Mouse (Mus musculus): ENCODE measurements at regions not wholly inside any gene's neighbourhood (a gene's known extent, or its start where the extent isn't known, plus 50 kb on each side); places are given as distances from the start of the nearest gene placed in this dataset.

DNA sequence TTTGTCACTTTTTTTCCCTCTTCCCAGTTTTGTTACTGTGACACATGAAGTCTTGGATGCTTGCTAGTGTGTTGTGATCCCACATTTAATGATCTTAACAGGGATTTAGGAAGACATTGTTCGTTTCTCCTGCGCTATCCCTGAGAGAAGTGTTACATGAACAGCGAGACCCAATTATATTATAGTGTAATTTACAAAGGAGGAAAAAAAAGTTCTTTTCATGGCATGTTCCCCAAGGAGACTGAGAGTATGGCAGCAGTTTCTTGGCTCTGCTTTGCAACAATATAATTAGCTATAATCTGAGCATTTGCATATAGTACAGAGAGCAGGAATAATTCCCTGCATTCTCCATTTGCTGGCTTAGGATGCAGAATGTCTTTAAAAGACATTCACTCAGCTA is 168.6 kb downstream of the Insc start:
- ATAC-seq (ENCODE audit: low read depth) = no peak
- WGBS = 90% methylated on average over 3 of the region's 3 CpGs
- Histone ChIP-seq H3K27me3 (ENCODE audit: control insufficient read depth, insufficient read depth, low read depth, low read length) (no peaks in the 10 kb centered on the region), H3K36me3 (ENCODE audit: control insufficient read depth, insufficient read depth, low read length) (no peaks in the 10 kb centered on the region), H3K4me2 (ENCODE audit: low read depth, low read length) (no peak overlapping the region), H3K4me3 (ENCODE audit: low read length) (no peak overlapping the region), H3K9me3 (ENCODE audit: control insufficient read depth, low read length) (no peaks in the 10 kb centered on the region), H3K4me1 (replicated peaks; ENCODE audit: control insufficient read depth, insufficient read depth, low read length) (no peaks in the 10 kb centered on the region), H3K27ac (ENCODE audit: low read length) (no peak overlapping the region), H3K9ac (ENCODE audit: low read length) (no peak overlapping the region)

DNA sequence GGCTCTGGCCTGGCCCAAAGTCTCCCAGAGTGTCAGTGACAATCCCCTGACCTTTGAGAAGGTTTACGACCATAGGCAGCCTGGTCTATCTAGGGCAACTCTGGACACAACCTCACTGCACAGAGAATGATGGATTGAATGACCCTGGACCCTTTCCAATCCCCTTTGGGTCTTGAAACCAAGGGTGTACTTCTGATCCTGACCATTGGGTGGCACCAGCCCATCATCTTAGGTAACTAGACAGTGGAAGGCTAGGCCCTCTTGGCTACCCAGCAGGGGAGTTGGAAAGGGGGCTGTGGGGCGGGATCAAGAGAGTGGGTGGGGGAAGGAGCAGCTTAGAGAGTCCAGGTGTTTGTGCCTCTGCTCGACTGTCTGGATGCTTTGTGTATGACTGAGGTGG is 178.7 kb downstream of the Insc start:
- Histone ChIP-seq H3K27ac (ENCODE audit: low read length) (no peak overlapping the region), H3K4me1 (replicated peaks; ENCODE audit: control insufficient read depth, insufficient read depth, low read length) (no peaks in the 10 kb centered on the region), H3K36me3 (ENCODE audit: control insufficient read depth, insufficient read depth, low read length) (no peaks in the 10 kb centered on the region), H3K4me3 (ENCODE audit: low read length) (no peak overlapping the region), H3K4me2 (ENCODE audit: low read depth, low read length) (no peak overlapping the region), H3K9me3 (ENCODE audit: control insufficient read depth, low read length) (no peaks in the 10 kb centered on the region), H3K27me3 (ENCODE audit: control insufficient read depth, insufficient read depth, low read depth, low read length) (no peaks in the 10 kb centered on the region), H3K9ac (ENCODE audit: low read length) (no peak overlapping the region)
- WGBS = 6% methylated on average over 3 of the region's 3 CpGs
- peak; percentile 71 for ATAC-seq (ENCODE audit: low read depth)

DNA sequence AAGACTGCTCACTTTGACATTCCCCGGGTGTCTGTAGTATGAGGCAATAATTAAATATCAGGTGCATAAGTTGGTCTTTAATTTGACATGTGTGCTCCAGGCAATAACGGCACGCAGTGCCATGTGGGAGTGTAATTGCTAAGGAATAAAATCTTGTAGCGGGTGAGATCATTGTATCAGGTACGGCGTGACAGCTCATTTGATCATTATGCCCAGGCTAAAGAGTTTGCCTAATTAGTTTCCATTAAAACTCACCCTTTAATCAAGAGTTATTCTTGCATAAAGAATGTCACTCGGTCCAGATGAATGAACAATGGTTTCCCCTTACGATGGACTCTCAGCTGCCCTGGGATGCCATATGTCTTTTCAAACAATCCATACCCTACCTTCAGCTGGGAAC is 190.4 kb downstream of the Insc start:
- whole genome bisulfite sequencing = 88% methylated on average over 8 of the region's 8 CpGs
- no peak overlapping the region for H3K4me2 ChIP-seq (ENCODE audit: low read depth, low read length)

DNA sequence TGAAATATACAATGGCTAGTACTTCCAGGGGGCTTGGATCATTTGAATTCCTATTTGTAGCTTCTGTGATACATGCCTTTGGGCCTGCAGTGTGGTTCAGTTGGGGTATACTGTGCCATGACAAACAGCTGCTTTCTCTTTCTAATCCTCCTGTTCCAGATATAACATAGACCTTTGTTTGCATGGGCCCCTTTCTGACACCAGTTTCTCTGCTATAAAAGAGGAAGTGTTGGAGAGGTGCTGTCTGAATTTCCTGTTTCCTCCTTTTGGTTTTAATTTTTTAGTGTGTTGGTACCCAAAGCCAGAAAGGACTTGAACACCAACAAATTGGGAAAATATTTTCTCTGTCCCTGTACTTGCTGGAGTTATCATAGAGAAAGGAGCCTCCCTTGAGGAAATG is 207.3 kb downstream of the Insc start:
- Histone ChIP-seq H3K9me3 (ENCODE audit: control insufficient read depth, low read length) (no peaks in the 10 kb centered on the region), H3K27ac (ENCODE audit: low read length) (no peak overlapping the region), H3K36me3 (ENCODE audit: control insufficient read depth, insufficient read depth, low read length) (no peaks in the 10 kb centered on the region), H3K4me1 (replicated peaks; ENCODE audit: control insufficient read depth, insufficient read depth, low read length) (no peaks in the 10 kb centered on the region), H3K9ac (ENCODE audit: low read length) (no peak overlapping the region), H3K4me3 (ENCODE audit: low read length) (no peak overlapping the region), H3K27me3 (ENCODE audit: control insufficient read depth, insufficient read depth, low read depth, low read length) (no peaks in the 10 kb centered on the region), H3K4me2 (ENCODE audit: low read depth, low read length) (no peak overlapping the region)
- ATAC-seq (ENCODE audit: low read depth) = no peak

More for the DNA sequence above, 190.4 kb downstream of the Insc start:
- ATAC-seq (ENCODE audit: low read depth) = no peak
- no peak overlapping the region for H3K4me3 ChIP-seq (ENCODE audit: low read length)
- no peaks in the 10 kb centered on the region for H3K27me3 ChIP-seq (ENCODE audit: control insufficient read depth, insufficient read depth, low read depth, low read length)
- H3K9me3 ChIP-seq (ENCODE audit: control insufficient read depth, low read length) = no peaks in the 10 kb centered on the region
- no peaks in the 10 kb centered on the region for H3K36me3 ChIP-seq (ENCODE audit: control insufficient read depth, insufficient read depth, low read length)
- no peaks in the 10 kb centered on the region for H3K4me1 ChIP-seq (replicated peaks; ENCODE audit: control insufficient read depth, insufficient read depth, low read length)
- H3K27ac ChIP-seq (ENCODE audit: low read length) = no peak overlapping the region
- H3K9ac ChIP-seq (ENCODE audit: low read length) = no peak overlapping the region

DNA sequence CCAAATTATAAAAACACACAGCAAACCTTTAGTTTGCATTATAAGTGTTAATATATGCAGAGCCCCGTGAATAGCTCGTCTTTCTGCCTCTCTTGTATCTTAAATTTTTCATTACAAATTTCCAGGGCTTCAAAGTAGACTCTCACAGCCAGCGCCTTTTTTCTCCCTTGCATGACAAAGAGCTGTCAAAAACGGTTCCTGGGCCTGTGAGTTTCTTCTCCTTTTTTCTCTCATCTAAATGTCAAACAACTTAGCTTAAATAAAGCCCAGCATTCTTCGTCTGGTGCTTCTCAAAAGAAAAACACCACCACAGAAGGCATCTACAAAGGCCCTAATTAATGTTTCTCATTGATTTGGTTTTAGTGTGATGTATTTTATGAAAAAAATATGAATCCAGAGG is 219.7 kb downstream of the Insc start:
- H3K9me3 ChIP-seq (ENCODE audit: control insufficient read depth, low read length) = no peaks in the 10 kb centered on the region
- H3K27me3 ChIP-seq (ENCODE audit: control insufficient read depth, insufficient read depth, low read depth, low read length) = no peaks in the 10 kb centered on the region
- no peak overlapping the region for H3K4me2 ChIP-seq (ENCODE audit: low read depth, low read length)
- no peaks in the 10 kb centered on the region for H3K36me3 ChIP-seq (ENCODE audit: control insufficient read depth, insufficient read depth, low read length)
- no peaks in the 10 kb centered on the region for H3K4me1 ChIP-seq (replicated peaks; ENCODE audit: control insufficient read depth, insufficient read depth, low read length)
- WGBS = 59% methylated on average over 5 of the region's 5 CpGs
- no peak overlapping the region for H3K4me3 ChIP-seq (ENCODE audit: low read length)
- no peak for ATAC-seq (ENCODE audit: low read depth)
- no peak overlapping the region for H3K9ac ChIP-seq (ENCODE audit: low read length)
- no peak overlapping the region for H3K27ac ChIP-seq (ENCODE audit: low read length)

DNA sequence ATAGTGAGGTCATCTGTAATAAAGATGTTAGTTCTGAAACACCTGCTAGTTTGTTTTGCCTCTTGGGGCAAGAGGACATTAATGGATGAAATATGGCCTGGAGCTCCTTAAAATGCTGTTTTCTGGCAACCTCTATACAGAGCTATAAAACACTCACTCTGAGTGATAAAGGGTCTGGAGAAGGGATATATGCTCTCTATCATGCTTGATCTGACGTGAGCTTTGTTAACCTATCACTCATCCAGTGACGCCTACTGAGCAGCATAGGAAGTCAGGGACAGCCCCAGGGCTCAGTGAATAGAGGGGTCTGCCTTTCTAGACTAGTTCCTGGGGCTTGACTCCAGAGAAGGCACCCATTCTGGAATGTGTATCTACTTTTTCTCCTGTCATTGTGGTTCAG is 222.4 kb downstream of the Insc start:
- H3K9ac ChIP-seq (ENCODE audit: low read length) = no peak overlapping the region
- no peak overlapping the region for H3K4me3 ChIP-seq (ENCODE audit: low read length)
- no peak overlapping the region for H3K4me2 ChIP-seq (ENCODE audit: low read depth, low read length)
- H3K36me3 ChIP-seq (ENCODE audit: control insufficient read depth, insufficient read depth, low read length) = no peaks in the 10 kb centered on the region
- H3K27me3 ChIP-seq (ENCODE audit: control insufficient read depth, insufficient read depth, low read depth, low read length) = no peaks in the 10 kb centered on the region
- H3K27ac ChIP-seq (ENCODE audit: low read length) = no peak overlapping the region
- no peak for ATAC-seq (ENCODE audit: low read depth)
- 40% methylated on average over 2 of the region's 2 CpGs for WGBS
- no peaks in the 10 kb centered on the region for H3K4me1 ChIP-seq (replicated peaks; ENCODE audit: control insufficient read depth, insufficient read depth, low read length)
- no peaks in the 10 kb centered on the region for H3K9me3 ChIP-seq (ENCODE audit: control insufficient read depth, low read length)

DNA sequence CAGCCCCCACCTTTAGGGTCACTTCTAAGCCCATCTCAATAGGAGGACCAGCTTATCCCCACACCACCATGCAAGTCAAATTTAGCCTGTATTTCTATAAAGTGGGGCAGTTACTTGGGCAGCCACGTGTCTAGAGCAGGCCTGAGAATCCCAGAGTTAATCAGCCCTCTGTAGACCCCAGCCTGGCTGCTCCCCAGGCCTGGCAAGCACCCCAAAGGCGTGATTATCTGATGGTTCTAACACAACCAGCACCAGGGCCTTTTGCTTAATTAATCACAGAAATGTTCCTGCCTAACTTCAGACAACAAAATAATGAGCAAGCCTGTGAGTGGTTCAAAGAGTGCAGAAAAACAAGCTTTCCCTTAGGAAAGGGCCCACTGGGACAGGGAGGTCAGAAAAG is 243.0 kb downstream of the Insc start:
- ATAC-seq (ENCODE audit: low read depth) = no peak
- H3K9me3 ChIP-seq (ENCODE audit: control insufficient read depth, low read length) = no peaks in the 10 kb centered on the region
- no peak overlapping the region for H3K4me2 ChIP-seq (ENCODE audit: low read depth, low read length)
- no peak overlapping the region for H3K4me3 ChIP-seq (ENCODE audit: low read length)
- H3K4me1 ChIP-seq (replicated peaks; ENCODE audit: control insufficient read depth, insufficient read depth, low read length) = peaks cover 4% of the 10 kb centered on the region
- H3K27ac ChIP-seq (ENCODE audit: low read length) = no peak overlapping the region
- no peak overlapping the region for H3K9ac ChIP-seq (ENCODE audit: low read length)
- no peaks in the 10 kb centered on the region for H3K36me3 ChIP-seq (ENCODE audit: control insufficient read depth, insufficient read depth, low read length)
- H3K27me3 ChIP-seq (ENCODE audit: control insufficient read depth, insufficient read depth, low read depth, low read length) = no peaks in the 10 kb centered on the region
- 43% methylated on average over 2 of the region's 2 CpGs for WGBS

DNA sequence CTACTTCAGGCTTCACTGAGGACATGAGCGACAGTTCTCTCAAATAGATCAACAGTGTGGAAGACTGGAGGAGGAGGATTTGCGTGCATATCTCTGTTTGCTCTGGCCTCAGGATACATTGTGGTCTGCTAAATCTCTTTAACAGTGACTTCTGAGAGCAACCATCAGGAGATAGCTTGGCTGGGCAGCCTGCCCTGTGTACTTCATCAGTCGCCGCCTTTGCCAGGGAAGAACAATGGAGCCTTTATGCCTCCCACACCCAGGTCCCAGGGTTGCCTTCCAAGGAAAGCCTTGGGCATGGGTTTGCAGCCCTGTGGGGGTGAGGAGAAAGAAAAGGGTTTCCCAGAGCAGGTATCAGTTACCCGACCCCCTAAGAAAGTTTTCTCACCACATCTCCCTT is 247.8 kb downstream of the Insc start:
- no peak overlapping the region for H3K4me2 ChIP-seq (ENCODE audit: low read depth, low read length)
- H3K27ac ChIP-seq (ENCODE audit: low read length) = peak overlapping the region; percentile 52
- H3K4me3 ChIP-seq (ENCODE audit: low read length) = no peak overlapping the region
- no peaks in the 10 kb centered on the region for H3K36me3 ChIP-seq (ENCODE audit: control insufficient read depth, insufficient read depth, low read length)
- H3K27me3 ChIP-seq (ENCODE audit: control insufficient read depth, insufficient read depth, low read depth, low read length) = no peaks in the 10 kb centered on the region
- no peak overlapping the region for H3K9ac ChIP-seq (ENCODE audit: low read length)
- ATAC-seq (ENCODE audit: low read depth) = peak; percentile 71; the same call in 1 of the 2 replicates
- H3K9me3 ChIP-seq (ENCODE audit: control insufficient read depth, low read length) = no peaks in the 10 kb centered on the region
- WGBS = 53% methylated on average over 5 of the region's 5 CpGs
- H3K4me1 ChIP-seq (replicated peaks; ENCODE audit: control insufficient read depth, insufficient read depth, low read length) = peaks cover 4% of the 10 kb centered on the region

DNA sequence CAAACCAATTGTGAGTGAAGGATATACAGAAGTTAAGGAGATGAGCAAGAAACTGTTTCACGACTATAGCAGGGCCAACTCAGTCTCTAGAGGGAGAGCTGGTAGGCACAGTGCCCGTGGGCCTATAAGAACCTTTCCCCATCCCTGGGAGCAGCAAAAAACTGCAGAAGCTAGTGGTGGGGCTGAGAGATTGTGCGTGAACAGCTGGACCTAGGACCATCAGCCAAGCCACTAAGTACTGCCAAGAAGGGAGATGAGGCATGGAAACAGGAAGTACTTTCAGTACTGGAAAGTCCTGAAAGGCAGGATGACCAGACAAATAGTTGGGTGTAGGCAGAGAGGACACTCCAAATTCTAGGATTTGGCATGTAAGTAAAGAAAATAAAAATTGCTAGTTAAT is 248.9 kb downstream of the Insc start:
- H3K27ac ChIP-seq (ENCODE audit: low read length) = no peak overlapping the region
- H3K9me3 ChIP-seq (ENCODE audit: control insufficient read depth, low read length) = no peaks in the 10 kb centered on the region
- H3K27me3 ChIP-seq (ENCODE audit: control insufficient read depth, insufficient read depth, low read depth, low read length) = no peaks in the 10 kb centered on the region
- H3K9ac ChIP-seq (ENCODE audit: low read length) = no peak overlapping the region
- H3K4me3 ChIP-seq (ENCODE audit: low read length) = no peak overlapping the region
- H3K4me2 ChIP-seq (ENCODE audit: low read depth, low read length) = no peak overlapping the region
- peaks cover 4% of the 10 kb centered on the region for H3K4me1 ChIP-seq (replicated peaks; ENCODE audit: control insufficient read depth, insufficient read depth, low read length)
- 67% methylated on average over 3 of the region's 3 CpGs for whole genome bisulfite sequencing
- ATAC-seq (ENCODE audit: low read depth) = peak; percentile 82
- no peaks in the 10 kb centered on the region for H3K36me3 ChIP-seq (ENCODE audit: control insufficient read depth, insufficient read depth, low read length)

DNA sequence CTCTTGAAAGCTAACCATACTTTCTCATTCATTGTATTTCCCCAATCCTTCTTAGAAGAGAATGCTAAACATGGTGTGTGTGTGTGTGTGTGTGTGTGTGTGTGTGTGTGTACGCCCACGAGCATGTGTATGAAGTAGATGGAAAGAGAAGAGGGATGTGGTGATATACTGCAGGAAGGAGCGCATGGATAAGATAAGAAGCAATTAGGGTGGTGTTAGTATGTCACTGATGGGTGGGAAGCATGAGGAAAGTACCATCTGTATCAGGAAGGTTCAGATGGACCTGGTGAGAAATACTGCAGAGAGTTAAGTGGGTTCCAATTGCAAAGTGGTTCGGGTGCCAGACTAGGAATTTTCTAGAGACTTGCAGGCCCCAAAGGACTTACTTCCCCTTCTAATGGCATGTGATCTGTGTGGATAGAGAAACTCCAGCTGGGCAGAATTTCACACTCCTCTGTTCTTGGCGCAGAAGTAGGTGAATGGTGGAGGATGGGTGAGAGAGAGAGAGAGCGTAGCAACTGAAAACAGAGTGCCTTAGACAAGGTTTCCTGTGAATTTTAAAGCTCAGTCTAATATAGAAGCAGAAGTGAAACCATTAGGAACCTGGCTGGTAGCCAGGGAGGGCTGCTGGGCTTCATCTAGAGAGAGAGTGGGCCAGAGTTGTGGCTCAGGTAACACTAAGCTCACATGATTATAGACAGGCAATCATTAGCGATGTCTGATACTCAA is 257.5 kb downstream of the Insc start:
- H3K9me3 ChIP-seq (ENCODE audit: control insufficient read depth, low read length) = no peaks in the 10 kb centered on the region
- no peak overlapping the region for H3K4me2 ChIP-seq (ENCODE audit: low read depth, low read length)
- no peaks in the 10 kb centered on the region for H3K36me3 ChIP-seq (ENCODE audit: control insufficient read depth, insufficient read depth, low read length)
- 44% methylated on average over 7 of the region's 7 CpGs for WGBS
- no peak overlapping the region for H3K4me3 ChIP-seq (ENCODE audit: low read length)
- peak; percentile 88 for ATAC-seq (ENCODE audit: low read depth)
- no peak overlapping the region for H3K27ac ChIP-seq (ENCODE audit: low read length)
- no peaks in the 10 kb centered on the region for H3K27me3 ChIP-seq (ENCODE audit: control insufficient read depth, insufficient read depth, low read depth, low read length)
- H3K9ac ChIP-seq (ENCODE audit: low read length) = no peak overlapping the region
- peaks cover 7% of the 10 kb centered on the region for H3K4me1 ChIP-seq (replicated peaks; ENCODE audit: control insufficient read depth, insufficient read depth, low read length)
